ENCODE assay signal across 47 mouse cellular contexts in the genomic region with DNA sequence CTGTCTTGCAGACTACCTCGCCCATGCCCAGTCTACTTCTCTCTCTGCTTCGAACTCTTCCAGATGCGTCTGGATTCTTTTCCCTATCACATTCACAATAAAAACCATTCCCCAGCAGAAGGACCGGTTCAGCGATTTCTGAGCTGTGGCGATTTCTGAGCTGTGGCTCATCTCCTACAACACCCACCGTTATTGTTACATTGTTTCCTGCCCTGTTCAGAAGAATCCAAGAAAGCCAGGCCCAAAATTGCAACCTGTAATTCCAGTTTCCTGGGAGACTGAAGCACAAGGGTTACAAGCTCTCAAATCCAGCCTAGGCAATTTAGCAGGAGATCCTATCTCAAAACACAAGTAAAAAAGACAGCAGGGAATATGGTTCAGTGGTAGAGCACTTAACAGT. TPM values are rescaled to one million over a fixed set of nuclear protein-coding genes. Genes with fewer than 3 reads are reported as not detected.
"Had no signal": no experiment of that assay in that cellular context is flagged by ENCODE, and none has a peak within 500 bp of the region (broad histone marks: within the 10 kb centered on the region; RNA-seq: fewer than 3 reads in every experiment).

No protein-coding gene starts in this region.

- H3K4me3 ChIP-seq: left cerebral cortex, adult 2 months; limb, embryonic 10.5 days; limb, embryonic 12.5 days; limb, embryonic 13.5 days; limb, embryonic 15.5 days; liver, embryonic 12.5 days; liver, embryonic 13.5 days; liver, embryonic 15.5 days; lung, embryonic 15.5 days; megakaryocyte, embryonic 14.5 days; midbrain, embryonic 10.5 days; midbrain, embryonic 12.5 days; midbrain, embryonic 13.5 days; midbrain, embryonic 15.5 days; myocyte had no signal

- H3K9ac ChIP-seq: limb, embryonic 12.5 days; limb, embryonic 13.5 days; limb, embryonic 15.5 days; liver, embryonic 12.5 days; liver, embryonic 13.5 days; liver, embryonic 14.5 days; liver, embryonic 15.5 days; liver, postnatal 0 days; lung, embryonic 14.5 days; lung, embryonic 15.5 days; midbrain, embryonic 12.5 days; midbrain, embryonic 13.5 days; midbrain, embryonic 15.5 days had no signal

- H3K27ac ChIP-seq: left cerebral cortex, adult 2 months; limb, embryonic 10.5 days; limb, embryonic 12.5 days; limb, embryonic 13.5 days; limb, embryonic 15.5 days; liver, embryonic 12.5 days; liver, embryonic 13.5 days; liver, embryonic 14.5 days; liver, embryonic 15.5 days; lung, embryonic 15.5 days; macrophage; midbrain, embryonic 10.5 days; midbrain, embryonic 12.5 days; midbrain, embryonic 13.5 days; midbrain, embryonic 15.5 days had no signal

- H3K9me3 ChIP-seq: limb, embryonic 10.5 days; limb, embryonic 12.5 days; limb, embryonic 13.5 days; limb, embryonic 15.5 days; liver, embryonic 12.5 days; liver, embryonic 13.5 days; liver, embryonic 15.5 days; lung, embryonic 15.5 days; megakaryocyte, embryonic 14.5 days; midbrain, embryonic 10.5 days; midbrain, embryonic 12.5 days; midbrain, embryonic 13.5 days; midbrain, embryonic 15.5 days had no signal

- H3K27me3 ChIP-seq: lung, embryonic 15.5 days; midbrain, embryonic 15.5 days had no signal

- ATAC-seq: liver, embryonic 12.5 days; liver, postnatal 0 days; lung, postnatal 0 days; midbrain, embryonic 13.5 days; midbrain, embryonic 15.5 days; midbrain, embryonic 16.5 days had no signal

- H3K36me3 ChIP-seq: limb, embryonic 10.5 days; limb, embryonic 12.5 days; limb, embryonic 13.5 days; limb, embryonic 15.5 days; liver, embryonic 12.5 days; liver, embryonic 13.5 days; liver, embryonic 15.5 days; lung, embryonic 15.5 days; midbrain, embryonic 10.5 days; midbrain, embryonic 12.5 days; midbrain, embryonic 13.5 days; midbrain, embryonic 15.5 days had no signal

- DNase-seq: left cerebral cortex, postnatal 4 days; liver; liver, embryonic 13.5 days; liver, postnatal 0 days; lung, adult 18-20 months; lung, adult 2 months; lung, embryonic 14.5 days; lung, postnatal 10 days; lung, postnatal 14 days; lung, postnatal 36 days; lung, postnatal 4 days; midbrain, embryonic 14.5 days had no signal

- H3K4me2 ChIP-seq: limb, embryonic 12.5 days; limb, embryonic 13.5 days; limb, embryonic 15.5 days; liver, embryonic 11.5 days; liver, embryonic 12.5 days; liver, embryonic 13.5 days; liver, embryonic 15.5 days; lung, embryonic 14.5 days; lung, embryonic 15.5 days; midbrain, embryonic 11.5 days; midbrain, embryonic 12.5 days; midbrain, embryonic 13.5 days; midbrain, embryonic 15.5 days had no signal

RNA-seq across cellular contexts. Expression of a gene that starts 2.5 kb away (rescaled TPM):
- total RNA-seq: liver, adult 2 months; megakaryocyte progenitor cell, adult 5-6 weeks; megakaryocyte, adult 5-6 weeks; megakaryocyte-erythroid progenitor cell, adult 5-6 weeks; monocyte, adult 5-6 weeks had no signal
- polyA plus RNA-seq: limb, embryonic 15.5 days; liver, embryonic 11.5 days; liver, embryonic 12.5 days; liver, embryonic 13.5 days; liver, embryonic 14.5 days; liver, embryonic 15.5 days; liver, embryonic 16.5 days; liver, postnatal 0 days; lung, adult 2 months; lung, embryonic 14.5 days; lung, embryonic 15.5 days; lung, embryonic 16.5 days; lung, postnatal 0 days; macrophage; midbrain, embryonic 12.5 days; myocyte had no signal

RNA-seq across cellular contexts. Expression of a gene that starts 47.0 kb away (rescaled TPM):
- total RNA-seq: left cerebral cortex, adult 2 months; left cerebral cortex, adult 8-10 months; left cerebral cortex, postnatal 10 days; left cerebral cortex, postnatal 14 days; left cerebral cortex, postnatal 25 days; left cerebral cortex, postnatal 36 days; left cerebral cortex, postnatal 4 days; liver, adult 2 months; megakaryocyte progenitor cell, adult 5-6 weeks; megakaryocyte, adult 5-6 weeks; megakaryocyte-erythroid progenitor cell, adult 5-6 weeks; midbrain, postnatal 0 days; monocyte, adult 5-6 weeks had no signal
- polyA plus RNA-seq: limb, embryonic 10.5 days; limb, embryonic 11.5 days; limb, embryonic 12.5 days; limb, embryonic 13.5 days; limb, embryonic 14.5 days; limb, embryonic 15.5 days; liver, adult 2 months; liver, embryonic 11.5 days; liver, embryonic 12.5 days; liver, embryonic 13.5 days; liver, embryonic 14.5 days; liver, embryonic 15.5 days; liver, embryonic 16.5 days; liver, postnatal 0 days; lung, adult 2 months; lung, embryonic 14.5 days; lung, embryonic 15.5 days; lung, embryonic 16.5 days; lung, postnatal 0 days; macrophage; midbrain, embryonic 10.5 days; midbrain, embryonic 11.5 days; midbrain, embryonic 12.5 days; midbrain, embryonic 13.5 days; midbrain, embryonic 14.5 days; midbrain, embryonic 15.5 days; midbrain, embryonic 16.5 days; midbrain, postnatal 0 days; myocyte had no signal

RNA-seq across cellular contexts. Expression of a gene that starts 49.5 kb away (rescaled TPM):
- total RNA-seq: monocyte, adult 5-6 weeks had no signal
- polyA plus RNA-seq: macrophage had no signal

RNA-seq across cellular contexts. Expression of a gene that starts 50.4 kb away (rescaled TPM):
- total RNA-seq: left cerebral cortex, adult 2 months; left cerebral cortex, postnatal 36 days; megakaryocyte progenitor cell, adult 5-6 weeks; megakaryocyte-erythroid progenitor cell, adult 5-6 weeks; monocyte, adult 5-6 weeks had no signal
- polyA plus RNA-seq: liver, adult 2 months; macrophage; myocyte had no signal
